Mouse (Mus musculus): Measurements from ENCODE around the gene Rwdd2a. TPM values are rescaled to one million over a fixed set of nuclear protein-coding genes. Genes with fewer than 3 reads are reported as not detected.

Rwdd2a gene
- not detected in 2 replicates for total RNA-seq (2014; rRNA removed; ENCODE audit: low replicate concordance)
- 2.2 and 2.5 TPM in 2 replicates for polyA plus RNA-seq (2015; fragmentation: Nextera tagmentation; extraction: Ambion mirVana)

DNA sequence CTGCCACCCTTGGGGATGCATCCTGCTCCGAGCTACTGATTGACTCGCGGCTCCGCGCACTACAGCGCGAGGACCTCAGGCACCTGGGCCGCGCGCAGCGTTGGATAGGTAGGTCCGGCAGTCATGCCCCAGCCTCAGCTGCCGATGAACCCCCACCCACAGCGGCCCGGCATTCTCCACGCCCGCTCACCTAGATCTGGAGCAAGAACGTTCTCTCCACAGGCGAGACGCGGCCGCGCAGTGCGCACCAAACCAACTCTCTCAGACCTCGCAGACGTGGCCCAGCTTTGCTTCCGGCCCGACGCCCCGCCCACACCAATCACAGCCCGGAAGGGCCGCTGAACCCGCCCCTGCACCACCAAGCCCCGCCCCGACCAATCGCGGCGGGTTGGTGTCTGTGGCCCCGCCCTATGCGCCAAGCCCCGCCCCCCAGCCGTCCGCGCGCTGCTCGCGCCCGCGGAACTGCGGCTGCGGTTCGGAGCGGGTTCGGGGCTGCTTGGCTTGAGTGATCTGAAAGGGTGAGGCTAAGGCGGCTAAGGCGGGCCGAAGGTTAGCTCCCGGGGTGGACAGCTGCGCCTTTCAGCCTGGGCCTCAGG is at the start of gene Rwdd2a, which contains the start of gene Pgm3:
Gene Rwdd2a, plus strand, starts transcription at position 452 of the 596 bp plus-strand sequence.
Gene Pgm3, minus strand, starts transcription at position 303 of the 596 bp plus-strand sequence.
- under 1% methylated on average over 59 of the region's 59 CpGs for WGBS
- DNase-seq (ENCODE audit: low spot score) (peak; percentile 88), ATAC-seq (ENCODE audit: insufficient read depth, low read depth) (peak; percentile 99)
- Histone ChIP-seq H3K36me3 (replicated peaks; ENCODE audit: control insufficient read depth, insufficient read depth, low read length) (peaks cover 4% of the 10 kb centered on the region), H3K27me3 (ENCODE audit: control insufficient read depth, insufficient read depth, low read length) (no peaks in the 10 kb centered on the region), H3K4me2 (ENCODE audit: low read depth, low read length) (peak within 1 kb of the TSS; percentile 98), H3K4me3 (ENCODE audit: low read depth, low read length) (peak within 1 kb of the TSS; percentile 70), H3K9me3 (replicated peaks; ENCODE audit: control insufficient read depth, low read length) (no peaks in the 10 kb centered on the region), H3K27ac (ENCODE audit: low read depth) (peak within 1 kb of the TSS; percentile 8; the same call in 1 of the 2 replicates), H3K9ac (replicated peaks; ENCODE audit: low read depth, low read length) (peak within 1 kb of the TSS; percentile 53), H3K4me1 (ENCODE audit: control insufficient read depth, insufficient read depth) (peaks cover 7% of the 10 kb centered on the region; the same call in 1 of the 2 replicates)
- TF ChIP-seq EP300 (IDR thresholded peaks at IDR 0.05; ENCODE audit: low read depth) (no peak), CTCF (IDR thresholded peaks at IDR 0.05; ENCODE audit: low read depth) (no peak)

GRCm38 (mm10) chr9:86522335-86522734 is 49.5 kb upstream of the Rwdd2a start:
- Histone ChIP-seq H3K9ac (replicated peaks; ENCODE audit: low read depth, low read length) (no peak overlapping the region), H3K27me3 (ENCODE audit: control insufficient read depth, insufficient read depth, low read length) (no peaks in the 10 kb centered on the region), H3K4me2 (ENCODE audit: low read depth, low read length) (no peak overlapping the region), H3K9me3 (replicated peaks; ENCODE audit: control insufficient read depth, low read length) (no peaks in the 10 kb centered on the region), H3K36me3 (replicated peaks; ENCODE audit: control insufficient read depth, insufficient read depth, low read length) (peaks cover 50% of the 10 kb centered on the region), H3K4me3 (ENCODE audit: low read depth, low read length) (no peak overlapping the region), H3K4me1 (ENCODE audit: control insufficient read depth, insufficient read depth) (no peaks in the 10 kb centered on the region), H3K27ac (ENCODE audit: low read depth) (no peak overlapping the region)
- DNase-seq (ENCODE audit: low spot score) (no peak), ATAC-seq (ENCODE audit: insufficient read depth, low read depth) (no peak)
- TF ChIP-seq CTCF (IDR thresholded peaks at IDR 0.05; ENCODE audit: low read depth): no peak
- no peak for TF ChIP-seq EP300 (IDR thresholded peaks at IDR 0.05; ENCODE audit: low read depth)

DNA sequence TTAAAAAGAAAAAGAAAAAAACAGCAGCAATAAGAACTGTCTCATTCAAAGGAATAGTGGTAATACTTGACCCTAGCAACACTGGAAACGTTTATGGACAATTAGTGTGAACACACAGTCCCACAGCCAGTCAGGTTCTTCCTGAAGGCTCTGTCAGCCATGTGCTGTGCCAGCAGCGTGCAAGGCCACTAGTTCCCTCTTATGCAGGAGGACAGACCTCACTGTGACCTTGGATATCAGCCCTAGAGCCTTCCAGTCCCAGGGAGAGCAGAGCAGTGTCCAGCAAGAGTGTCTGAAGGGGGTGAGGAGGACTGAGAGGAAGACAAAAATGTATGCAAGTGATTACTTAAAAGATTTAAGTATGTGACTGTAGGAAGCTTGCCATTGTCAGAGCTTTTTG is 46.2 kb upstream of the Rwdd2a start:
- ATAC-seq (ENCODE audit: insufficient read depth, low read depth) (peak; percentile 66; the same call in 1 of the 2 replicates), DNase-seq (ENCODE audit: low spot score) (peak; percentile 46)
- no peak overlapping the region for H3K9ac ChIP-seq (replicated peaks; ENCODE audit: low read depth, low read length)
- H3K4me3 ChIP-seq (ENCODE audit: low read depth, low read length): no peak overlapping the region
- peaks cover 34% of the 10 kb centered on the region for H3K36me3 ChIP-seq (replicated peaks; ENCODE audit: control insufficient read depth, insufficient read depth, low read length)
- no peak for TF ChIP-seq CTCF (IDR thresholded peaks at IDR 0.05; ENCODE audit: low read depth)
- TF ChIP-seq EP300 (IDR thresholded peaks at IDR 0.05; ENCODE audit: low read depth): no peak
- H3K4me2 ChIP-seq (ENCODE audit: low read depth, low read length): no peak overlapping the region
- no peaks in the 10 kb centered on the region for H3K9me3 ChIP-seq (replicated peaks; ENCODE audit: control insufficient read depth, low read length)
- no peaks in the 10 kb centered on the region for H3K4me1 ChIP-seq (ENCODE audit: control insufficient read depth, insufficient read depth)
- no peaks in the 10 kb centered on the region for H3K27me3 ChIP-seq (ENCODE audit: control insufficient read depth, insufficient read depth, low read length)
- no peak overlapping the region for H3K27ac ChIP-seq (ENCODE audit: low read depth)
- WGBS: 12% methylated on average over 2 of the region's 2 CpGs

DNA sequence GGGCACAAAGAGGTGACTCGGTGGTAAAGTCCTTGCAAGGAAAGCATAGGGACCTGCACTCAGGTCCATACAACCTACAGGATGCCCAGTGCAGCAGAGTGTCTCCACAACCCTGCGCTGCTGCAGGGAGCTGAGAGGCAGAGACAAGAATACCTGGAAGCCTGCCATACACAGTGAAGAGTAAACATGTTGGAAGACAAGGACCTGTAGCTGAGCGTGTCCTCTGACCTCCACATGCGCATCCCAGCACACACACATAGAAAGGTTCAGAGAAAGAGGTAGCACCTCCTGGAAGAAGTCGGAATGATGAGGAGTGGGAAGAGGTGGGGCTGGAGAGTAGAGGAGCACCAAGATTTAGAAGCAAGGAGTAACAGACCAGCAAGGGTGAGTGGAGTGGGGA is 37.7 kb upstream of the Rwdd2a start:
- Histone ChIP-seq H3K9ac (replicated peaks; ENCODE audit: low read depth, low read length) (no peak overlapping the region), H3K4me2 (ENCODE audit: low read depth, low read length) (no peak overlapping the region), H3K9me3 (replicated peaks; ENCODE audit: control insufficient read depth, low read length) (no peaks in the 10 kb centered on the region), H3K4me1 (ENCODE audit: control insufficient read depth, insufficient read depth) (no peaks in the 10 kb centered on the region), H3K4me3 (ENCODE audit: low read depth, low read length) (no peak overlapping the region), H3K27ac (ENCODE audit: low read depth) (no peak overlapping the region), H3K27me3 (ENCODE audit: control insufficient read depth, insufficient read depth, low read length) (no peaks in the 10 kb centered on the region), H3K36me3 (replicated peaks; ENCODE audit: control insufficient read depth, insufficient read depth, low read length) (peaks cover 41% of the 10 kb centered on the region)
- ATAC-seq (ENCODE audit: insufficient read depth, low read depth) (no peak), DNase-seq (ENCODE audit: low spot score) (no peak)
- WGBS: 89% methylated on average over 5 of the region's 5 CpGs
- no peak for TF ChIP-seq CTCF (IDR thresholded peaks at IDR 0.05; ENCODE audit: low read depth)
- no peak for TF ChIP-seq EP300 (IDR thresholded peaks at IDR 0.05; ENCODE audit: low read depth)

DNA sequence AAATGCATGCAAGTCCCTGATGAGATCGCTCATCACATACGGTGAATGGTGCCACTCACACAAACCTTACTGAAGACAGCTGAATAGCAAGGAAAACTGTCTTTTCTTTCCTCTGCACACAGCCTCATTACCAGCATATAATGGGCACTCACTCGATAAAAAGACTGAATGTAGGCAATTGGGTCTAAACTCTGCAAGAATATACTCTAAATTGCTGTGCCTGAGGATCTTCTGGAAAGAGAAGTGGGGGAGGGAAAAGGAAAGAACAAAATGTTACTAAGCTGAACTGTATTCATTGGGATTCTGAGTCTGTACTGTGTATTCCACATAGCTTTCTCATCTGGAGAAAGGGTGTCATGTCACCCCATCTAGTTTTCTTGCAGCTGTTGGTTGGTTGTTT is 28.3 kb upstream of the Rwdd2a start:
- TF ChIP-seq CTCF (IDR thresholded peaks at IDR 0.05; ENCODE audit: low read depth): no peak
- TF ChIP-seq EP300 (IDR thresholded peaks at IDR 0.05; ENCODE audit: low read depth): no peak
- DNase-seq (ENCODE audit: low spot score): no peak
- Histone ChIP-seq H3K4me3 (ENCODE audit: low read depth, low read length) (no peak overlapping the region), H3K9me3 (replicated peaks; ENCODE audit: control insufficient read depth, low read length) (no peaks in the 10 kb centered on the region), H3K4me1 (ENCODE audit: control insufficient read depth, insufficient read depth) (no peaks in the 10 kb centered on the region), H3K36me3 (replicated peaks; ENCODE audit: control insufficient read depth, insufficient read depth, low read length) (peaks cover 64% of the 10 kb centered on the region), H3K9ac (replicated peaks; ENCODE audit: low read depth, low read length) (no peak overlapping the region), H3K27ac (ENCODE audit: low read depth) (no peak overlapping the region), H3K27me3 (ENCODE audit: control insufficient read depth, insufficient read depth, low read length) (no peaks in the 10 kb centered on the region), H3K4me2 (ENCODE audit: low read depth, low read length) (no peak overlapping the region)
- no peak for ATAC-seq (ENCODE audit: insufficient read depth, low read depth)
- 94% methylated on average over 3 of the region's 3 CpGs for WGBS

GRCm38 (mm10) chr9:86544559-86544958 is 27.2 kb upstream of the Rwdd2a start:
- no peak overlapping the region for H3K9ac ChIP-seq (replicated peaks; ENCODE audit: low read depth, low read length)
- no peak overlapping the region for H3K4me2 ChIP-seq (ENCODE audit: low read depth, low read length)
- TF ChIP-seq CTCF (IDR thresholded peaks at IDR 0.05; ENCODE audit: low read depth) (no peak), EP300 (IDR thresholded peaks at IDR 0.05; ENCODE audit: low read depth) (no peak)
- no peak for ATAC-seq (ENCODE audit: insufficient read depth, low read depth)
- H3K9me3 ChIP-seq (replicated peaks; ENCODE audit: control insufficient read depth, low read length): no peaks in the 10 kb centered on the region
- H3K4me1 ChIP-seq (ENCODE audit: control insufficient read depth, insufficient read depth): no peaks in the 10 kb centered on the region
- peaks cover 73% of the 10 kb centered on the region for H3K36me3 ChIP-seq (replicated peaks; ENCODE audit: control insufficient read depth, insufficient read depth, low read length)
- whole genome bisulfite sequencing: 68% methylated on average over 1 of the region's 1 CpGs
- no peak overlapping the region for H3K27ac ChIP-seq (ENCODE audit: low read depth)
- H3K4me3 ChIP-seq (ENCODE audit: low read depth, low read length): no peak overlapping the region
- no peak for DNase-seq (ENCODE audit: low spot score)
- H3K27me3 ChIP-seq (ENCODE audit: control insufficient read depth, insufficient read depth, low read length): no peaks in the 10 kb centered on the region
